Mouse (Mus musculus) stomach, postnatal 0 days (tissue): ENCODE results near the gene Cmc2. TPM values are rescaled to one million over a fixed set of nuclear protein-coding genes. Genes with fewer than 3 reads are reported as not detected.

Experiments used
- ATAC-seq: fragments of 200-750 bp; cut with Nextera tagmentation; 2 replicates; pipeline ENCODE4 v1.8.0; 2017; ENCODE audit not compliant: low FRiP score, low TSS enrichment
- DNase-seq: peaks from one replicate; pipeline ENCODE4 v3.0.0-alpha.2; 2016; ENCODE audit warnings: low spot score
- H3K27ac ChIP-seq: fragments of 300-500 bp; sonication (generic); replicated peaks from 2 replicates; pipeline ENCODE4 v1.5.1; 2014; ENCODE audit warnings: mild to moderate bottlenecking, control low read depth
- H3K27me3 ChIP-seq: fragments of 300-500 bp; sonication (generic); 2 replicates; pipeline ENCODE4 v1.6.1; 2014; ENCODE audit warnings: low read length; ENCODE audit not compliant: control insufficient read depth, insufficient read depth
- H3K36me3 ChIP-seq: fragments of 300-500 bp; sonication (generic); 2 replicates; pipeline ENCODE4 v1.6.1; 2014; ENCODE audit warnings: low read length, mixed read lengths; ENCODE audit not compliant: control insufficient read depth, insufficient read depth
- H3K4me1 ChIP-seq: fragments of 300-500 bp; sonication (generic); replicated peaks from 2 replicates; pipeline ENCODE4 v1.6.1; 2014; ENCODE audit warnings: antibody characterized with exemption; ENCODE audit not compliant: control insufficient read depth, insufficient read depth
- H3K4me2 ChIP-seq: fragments of 300-500 bp; sonication (generic); replicated peaks from 2 replicates; pipeline ENCODE4 v1.6.1; 2014; ENCODE audit warnings: low read depth, mild to moderate bottlenecking, control low read depth, moderate library complexity
- H3K4me3 ChIP-seq: fragments of 300-500 bp; sonication (generic); 2 replicates; pipeline ENCODE4 v1.5.1; 2014; ENCODE audit warnings: low read depth, low read length, control low read depth
- H3K9ac ChIP-seq: fragments of 300-500 bp; sonication (generic); 2 replicates; pipeline ENCODE4 v1.6.1; 2014; ENCODE audit warnings: mild to moderate bottlenecking, low read length, control low read depth, mixed read lengths
- H3K9me3 ChIP-seq: fragments of 300-500 bp; sonication (generic); 2 replicates; pipeline ENCODE4 v1.6.1; 2016; ENCODE audit warnings: low read length; ENCODE audit not compliant: control insufficient read depth
- CTCF ChIP-seq: IDR thresholded peaks from 2 replicates; pipeline ENCODE4 v1.5.1; 2016; ENCODE audit warnings: antibody characterized with exemption, low read depth, mild to moderate bottlenecking, moderate library complexity
- EP300 ChIP-seq: optimal IDR thresholded peaks from 2 replicates; pipeline ENCODE3; 2016; ENCODE audit warnings: antibody characterized with exemption
- WGBS: fragments of 180-500 bp; shearing (Covaris S2); extraction: QIAGEN DNeasy Blood & Tissue Kit; methylation state at CpG from one replicate; pipeline ENCODE4 v1.1.7; 2014; 5-methylcytosine and 5-hydroxymethylcytosine counted together
- polyA plus RNA-seq: library from polyadenylated mRNA; unstranded; fragments of >200 nt; fragmentation: Nextera tagmentation; extraction: Ambion mirVana; gene quantifications from 2 replicates; pipeline ENCODE4 v1.2.1, GENCODE M21; 2015

Cmc2 gene
- polyA plus RNA-seq, 1 experiment from 2014 or later = 47.7 TPM

DNA sequence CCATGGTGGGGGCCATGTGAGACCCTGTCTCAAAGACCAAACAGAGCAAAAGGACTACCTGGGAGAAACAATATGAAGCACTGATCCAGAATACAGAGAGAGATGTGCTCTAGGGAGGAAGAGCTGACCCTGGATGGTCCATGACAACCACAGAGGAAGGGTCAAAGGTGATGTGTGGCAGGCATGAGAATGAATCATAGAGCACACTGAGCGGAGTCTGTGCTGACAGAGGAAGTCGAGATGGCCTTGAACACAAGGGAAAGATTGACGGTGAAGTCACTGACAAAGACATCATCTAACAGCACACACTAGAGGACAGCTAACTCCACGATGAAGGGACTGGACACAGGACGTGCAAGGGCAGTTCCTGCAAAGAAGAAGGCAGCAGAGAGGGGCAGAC, 29.8 kb downstream of the Cmc2 start:
- no peak overlapping the region for H3K27ac ChIP-seq
- H3K9ac ChIP-seq = no peak overlapping the region
- no peak overlapping the region for H3K4me2 ChIP-seq
- H3K27me3 ChIP-seq = no peaks in the 10 kb centered on the region
- ATAC-seq (no peak), DNase-seq (no peak)
- H3K9me3 ChIP-seq = 0 out of 2 replicates have a peak, but pooled peaks cover 3% of the 10 kb centered on the region
- peaks cover 7% of the 10 kb centered on the region; the same call in 1 of the 2 replicates for H3K36me3 ChIP-seq
- no peak overlapping the region for H3K4me3 ChIP-seq
- H3K4me1 ChIP-seq = no peaks in the 10 kb centered on the region
- WGBS = 88% methylated on average over 5 of the region's 5 CpGs
- TF ChIP-seq CTCF (no peak), EP300 (no peak)

DNA sequence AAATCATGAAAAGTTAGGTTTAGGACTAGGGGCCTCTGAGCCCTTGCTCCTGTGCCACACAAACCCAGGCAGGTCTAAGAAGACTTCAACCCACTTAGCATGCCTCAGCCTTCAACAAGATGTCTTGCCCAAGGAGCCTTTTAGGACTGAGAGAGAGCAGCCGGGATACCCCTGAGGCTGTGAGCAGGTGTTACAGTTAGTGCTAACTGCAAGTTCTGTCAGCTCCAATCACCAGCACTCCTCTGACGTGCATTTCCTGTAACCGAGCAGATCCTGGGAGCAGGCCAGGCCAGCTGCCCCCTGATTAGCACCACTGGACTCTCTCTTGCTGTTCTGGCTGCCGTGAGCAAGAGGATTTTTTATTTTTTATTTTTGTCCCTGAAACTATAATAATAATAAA, 33.4 kb downstream of the Cmc2 start:
- Histone ChIP-seq H3K27ac (no peak overlapping the region), H3K9me3 (no peaks in the 10 kb centered on the region), H3K27me3 (no peaks in the 10 kb centered on the region), H3K36me3 (peaks cover 7% of the 10 kb centered on the region; the same call in 1 of the 2 replicates), H3K9ac (no peak overlapping the region), H3K4me3 (no peak overlapping the region), H3K4me1 (no peaks in the 10 kb centered on the region), H3K4me2 (no peak overlapping the region)
- TF ChIP-seq EP300 = no peak
- no peak for TF ChIP-seq CTCF
- ATAC-seq (no peak), DNase-seq (no peak)
- 65% methylated on average over 4 of the region's 4 CpGs for WGBS

DNA sequence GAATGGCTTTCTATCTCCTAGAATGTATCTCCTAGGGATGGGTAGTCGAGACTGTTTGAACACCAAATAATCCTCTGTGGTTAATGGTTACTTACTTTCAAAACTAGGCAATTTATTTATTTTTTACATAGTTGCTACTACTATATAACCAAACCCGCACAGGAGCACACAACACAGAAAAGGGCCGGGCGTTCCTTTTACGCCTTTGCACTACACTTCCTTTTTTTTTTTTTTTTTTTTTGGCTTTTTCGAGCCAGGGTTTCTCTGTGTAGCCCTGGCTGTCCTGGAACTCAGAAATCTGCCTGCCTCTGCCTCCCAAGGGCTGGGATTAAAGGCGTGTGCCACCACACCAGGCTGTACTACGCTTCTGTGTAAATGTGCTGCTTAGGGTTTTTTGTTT, 39.9 kb downstream of the Cmc2 start:
- Histone ChIP-seq H3K9ac (no peak overlapping the region), H3K27me3 (no peaks in the 10 kb centered on the region), H3K4me2 (no peak overlapping the region), H3K27ac (no peak overlapping the region), H3K4me1 (no peaks in the 10 kb centered on the region), H3K4me3 (no peak overlapping the region), H3K9me3 (no peaks in the 10 kb centered on the region), H3K36me3 (no peaks in the 10 kb centered on the region)
- WGBS = 87% methylated on average over 8 of the region's 8 CpGs
- ATAC-seq = no peak
- TF ChIP-seq EP300 (no peak), CTCF (no peak)
- no peak for DNase-seq

DNA sequence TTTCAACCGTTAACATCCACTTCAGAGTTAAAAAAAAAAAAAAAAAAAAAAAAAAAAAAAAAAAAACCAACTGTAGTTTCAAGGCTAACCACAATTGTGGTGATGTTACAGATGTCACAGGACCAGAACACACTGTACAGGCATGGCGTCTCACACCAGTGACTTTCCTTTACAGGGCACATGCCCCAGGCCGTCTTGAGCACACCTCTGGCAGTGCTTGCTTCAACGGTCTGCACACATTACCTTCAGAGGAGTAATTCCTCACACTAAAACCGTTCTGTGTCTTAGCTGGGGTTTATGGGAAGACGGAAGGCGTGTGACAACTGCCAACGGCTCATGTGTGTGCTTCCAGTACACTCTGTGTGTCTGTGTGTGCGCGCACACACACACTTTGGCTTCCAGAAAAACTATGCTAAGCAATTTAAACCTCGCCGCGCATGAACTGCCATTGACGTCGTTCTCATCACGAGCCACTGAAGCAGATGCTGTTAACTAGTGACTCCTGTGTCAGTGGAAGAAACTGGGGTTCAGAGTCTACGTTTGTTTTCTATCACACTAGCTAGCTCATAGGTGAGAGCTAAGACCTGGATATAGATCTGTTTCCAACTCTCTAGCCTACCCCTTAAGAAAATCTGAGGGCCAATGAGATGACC, 45.3 kb downstream of the Cmc2 start:
- no peak overlapping the region for H3K27ac ChIP-seq
- DNase-seq (no peak), ATAC-seq (no peak)
- TF ChIP-seq CTCF (no peak), EP300 (no peak)
- no peaks in the 10 kb centered on the region for H3K27me3 ChIP-seq
- H3K4me1 ChIP-seq = no peaks in the 10 kb centered on the region
- H3K36me3 ChIP-seq = no peaks in the 10 kb centered on the region
- no peak overlapping the region for H3K4me2 ChIP-seq
- no peak overlapping the region for H3K4me3 ChIP-seq
- H3K9ac ChIP-seq = no peak overlapping the region
- H3K9me3 ChIP-seq = no peaks in the 10 kb centered on the region
- WGBS = 87% methylated on average over 17 of the region's 17 CpGs

DNA sequence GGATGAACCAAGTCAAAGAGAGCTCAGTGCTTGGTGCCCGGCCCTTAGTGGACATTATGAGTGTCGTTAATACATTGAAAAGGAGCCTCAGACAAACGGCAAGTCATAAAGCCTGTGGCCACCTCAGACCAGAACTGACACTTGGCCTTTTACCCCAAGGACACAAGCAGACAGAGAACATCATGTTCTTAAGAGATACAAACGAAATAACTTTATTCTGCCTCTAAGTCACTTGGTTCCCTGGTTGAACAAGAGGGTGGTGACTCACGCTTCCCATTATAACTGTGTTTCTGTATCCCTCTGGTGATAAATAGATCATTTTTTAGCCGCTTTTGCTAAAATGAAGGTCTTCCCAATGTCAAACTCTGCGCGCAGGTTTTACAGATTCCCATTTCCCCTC, 47.3 kb downstream of the Cmc2 start:
- H3K4me1 ChIP-seq = no peaks in the 10 kb centered on the region
- WGBS = 79% methylated on average over 8 of the region's 8 CpGs
- TF ChIP-seq EP300 (no peak), CTCF (no peak)
- no peak overlapping the region for H3K9ac ChIP-seq
- no peaks in the 10 kb centered on the region for H3K27me3 ChIP-seq
- no peak overlapping the region for H3K4me2 ChIP-seq
- DNase-seq (no peak), ATAC-seq (no peak)
- no peaks in the 10 kb centered on the region for H3K9me3 ChIP-seq
- no peak overlapping the region for H3K4me3 ChIP-seq
- H3K27ac ChIP-seq = no peak overlapping the region
- no peaks in the 10 kb centered on the region for H3K36me3 ChIP-seq

DNA sequence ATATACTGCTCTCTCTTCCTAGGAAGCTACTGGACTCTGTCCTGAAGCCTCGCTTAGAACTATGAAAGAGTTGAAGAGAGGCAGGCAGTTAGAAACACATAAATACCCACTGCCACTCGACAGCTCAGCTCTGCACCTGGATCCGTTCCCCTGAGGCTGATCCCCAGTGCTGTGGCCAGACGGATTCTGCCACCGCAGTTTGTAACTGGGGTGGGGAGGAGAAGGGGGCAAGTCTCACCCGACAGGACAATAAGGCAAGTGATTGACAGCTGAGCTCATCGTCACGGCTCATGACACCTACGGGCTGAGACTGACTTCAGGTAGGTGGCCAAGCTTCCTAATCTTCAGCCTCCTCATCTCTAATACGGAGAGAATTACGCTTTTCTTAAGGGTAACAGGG, 47.7 kb downstream of the Cmc2 start:
- H3K36me3 ChIP-seq = no peaks in the 10 kb centered on the region
- no peak overlapping the region for H3K4me2 ChIP-seq
- 73% methylated on average over 11 of the region's 11 CpGs for WGBS
- no peaks in the 10 kb centered on the region for H3K9me3 ChIP-seq
- no peak for ATAC-seq
- H3K9ac ChIP-seq = no peak overlapping the region
- no peak overlapping the region for H3K4me3 ChIP-seq
- TF ChIP-seq CTCF (no peak), EP300 (no peak)
- no peak for DNase-seq
- no peaks in the 10 kb centered on the region for H3K4me1 ChIP-seq
- no peaks in the 10 kb centered on the region for H3K27me3 ChIP-seq
- H3K27ac ChIP-seq = no peak overlapping the region
